Mouse (Mus musculus) bone marrow macrophage, adult 2 months (primary cell): ENCODE measurements around the gene Grb10. TPM values are rescaled to one million over a fixed set of nuclear protein-coding genes. Genes with fewer than 3 reads are reported as not detected.

Experiments
- H3K27ac ChIP-seq: 2 replicates; pipeline ENCODE4 v1.5.1; 2012; ENCODE audit warnings: low read depth, low read length; ENCODE audit not compliant: insufficient read depth
- H3K4me1 ChIP-seq: 2 replicates; pipeline ENCODE4 v1.6.1; 2012; ENCODE audit warnings: low read length; ENCODE audit not compliant: control insufficient read depth, insufficient read depth
- H3K4me3 ChIP-seq: 2 replicates; pipeline ENCODE4 v1.5.1; 2012; ENCODE audit warnings: mild to moderate bottlenecking, low read length, moderate library complexity; ENCODE audit not compliant: insufficient read depth
- CTCF ChIP-seq: IDR thresholded peaks from 2 replicates; pipeline ENCODE4 v1.5.1; 2012; ENCODE audit warnings: low read depth, mild to moderate bottlenecking, low read length, moderate library complexity
- POLR2A ChIP-seq: IDR thresholded peaks from 2 replicates; pipeline ENCODE4 v1.6.1; 2012; ENCODE audit warnings: mild to moderate bottlenecking, low read depth, low read length, borderline replicate concordance
- polyA plus RNA-seq: library from polyadenylated mRNA; stranded (reverse); fragments of >200 nt; gene quantifications from 2 replicates; pipeline ENCODE4 v1.2.4, GENCODE M21; 2012; ENCODE audit not compliant: missing spikeins, insufficient read depth, insufficient read length

Grb10 gene
- polyA plus RNA-seq, 1 experiment: 0.74 TPM

- Histone ChIP-seq H3K4me1 (no peaks in the 10 kb centered on the region), H3K4me3 (no peak overlapping the region), H3K27ac (no peak overlapping the region)
- TF ChIP-seq CTCF (no peak), POLR2A (no peak)
These were observed 3.7 kb downstream of the Grb10 start for GRCm38 (mm10) chr11:12034781-12035180.

- H3K27ac ChIP-seq: no peak overlapping the region
- H3K4me1 ChIP-seq: no peaks in the 10 kb centered on the region
- TF ChIP-seq CTCF (no peak), POLR2A (no peak)
- H3K4me3 ChIP-seq: no peak overlapping the region
These were observed 4.1 kb downstream of the Grb10 start for GRCm38 (mm10) chr11:12034371-12034770.

GRCm38 (mm10) chr11:12032831-12033230 is 5.7 kb downstream of the Grb10 start:
- no peak overlapping the region for H3K4me3 ChIP-seq
- no peak overlapping the region for H3K27ac ChIP-seq

GRCm38 (mm10) chr11:12026638-12027037 is 11.8 kb downstream of the Grb10 start:
- Histone ChIP-seq H3K4me3 (no peak overlapping the region), H3K4me1 (no peaks in the 10 kb centered on the region), H3K27ac (no peak overlapping the region)
- TF ChIP-seq POLR2A (no peak), CTCF (no peak)

More at GRCm38 (mm10) chr11:12032831-12033230, 5.7 kb downstream of the Grb10 start:
- H3K4me1 ChIP-seq: no peaks in the 10 kb centered on the region
- no peak for TF ChIP-seq POLR2A
- no peak for TF ChIP-seq CTCF

- Histone ChIP-seq H3K4me1 (no peaks in the 10 kb centered on the region), H3K4me3 (no peak overlapping the region), H3K27ac (no peak overlapping the region)
- no peak for TF ChIP-seq POLR2A
- TF ChIP-seq CTCF: 0 out of 2 replicates have a peak, but pooled peaks have one; percentile 21
These were observed 12.5 kb downstream of the Grb10 start for GRCm38 (mm10) chr11:12025756-12026593.

GRCm38 (mm10) chr11:12025392-12025755 is 13.1 kb downstream of the Grb10 start:
- Histone ChIP-seq H3K4me3 (no peak overlapping the region), H3K27ac (no peak overlapping the region), H3K4me1 (no peaks in the 10 kb centered on the region)
- TF ChIP-seq CTCF (no peak), POLR2A (no peak)

- no peak overlapping the region for H3K4me3 ChIP-seq
- no peak overlapping the region for H3K27ac ChIP-seq
- TF ChIP-seq CTCF: no peak
- no peak for TF ChIP-seq POLR2A
- no peaks in the 10 kb centered on the region for H3K4me1 ChIP-seq
These were observed 15.4 kb downstream of the Grb10 start for GRCm38 (mm10) chr11:12023051-12023450.

GRCm38 (mm10) chr11:12019651-12020050 is 18.8 kb downstream of the Grb10 start:
- H3K4me3 ChIP-seq: no peak overlapping the region
- H3K4me1 ChIP-seq: no peaks in the 10 kb centered on the region
- no peak overlapping the region for H3K27ac ChIP-seq
- no peak for TF ChIP-seq CTCF
- no peak for TF ChIP-seq POLR2A

- Histone ChIP-seq H3K27ac (no peak overlapping the region), H3K4me1 (no peaks in the 10 kb centered on the region), H3K4me3 (no peak overlapping the region)
- no peak for TF ChIP-seq POLR2A
- no peak for TF ChIP-seq CTCF
These were observed 19.9 kb downstream of the Grb10 start for GRCm38 (mm10) chr11:12018604-12019003.

GRCm38 (mm10) chr11:12010084-12010483 is 28.4 kb downstream of the Grb10 start:
- no peak overlapping the region for H3K27ac ChIP-seq
- TF ChIP-seq POLR2A (no peak), CTCF (no peak)
- no peak overlapping the region for H3K4me3 ChIP-seq
- no peaks in the 10 kb centered on the region for H3K4me1 ChIP-seq
